ENCODE assay signal across 9 mouse cellular contexts in genomic region chr6:115814104-115814503, GRCm38 (mm10). TPM values are rescaled to one million over a fixed set of nuclear protein-coding genes. Genes with fewer than 3 reads are reported as not detected.
DNase-seq lines count a peak whose midpoint lies in the region; ATAC-seq and TF ChIP-seq lines count a peak whose summit lies in the region.
"Had no signal": no experiment of that assay in that cellular context is flagged by ENCODE, and none has a peak within 500 bp of the region (broad histone marks: within the 10 kb centered on the region; RNA-seq: fewer than 3 reads in every experiment).

No protein-coding gene starts in this region.

- ATAC-seq in heart, embryonic 12.5 days (ENCODE audit: insufficient number of reproducible peaks, low FRiP score), result peak; percentile 52; the same call in 1 of the 2 replicates

- no peak overlapping the region for H3K9ac ChIP-seq in ES-E14 (ENCODE audit: insufficient read depth, low read depth, low read length, poor library complexity, severe bottlenecking)
- no peak overlapping the region; the same call in 1 of the 2 replicates for H3K9ac ChIP-seq in heart, embryonic 12.5 days
- H3K9ac ChIP-seq: limb, embryonic 15.5 days had no signal

- H3K27ac ChIP-seq in ES-E14 (ENCODE audit: insufficient read depth, low read depth, low read length, poor library complexity, severe bottlenecking), result no peak overlapping the region
- H3K27ac ChIP-seq in heart, embryonic 12.5 days (ENCODE audit: poor library complexity, severe bottlenecking), result no peak overlapping the region
- H3K27ac ChIP-seq: limb, embryonic 15.5 days had no signal

- no peak overlapping the region for H3K4me2 ChIP-seq in heart, embryonic 12.5 days
- H3K4me2 ChIP-seq: limb, embryonic 15.5 days had no signal

- WGBS in heart, embryonic 12.5 days, result 29% methylated on average over 4 of the region's 4 CpGs

- no peaks in the 10 kb centered on the region for H3K27me3 ChIP-seq in heart, embryonic 12.5 days (replicated peaks)
- H3K27me3 ChIP-seq: limb, embryonic 15.5 days had no signal

- no peak overlapping the region for H3K4me3 ChIP-seq in ES-E14 (ENCODE audit: insufficient read depth in 1 of 2, low read depth in 1 of 2, low read length in 2 of 2, poor library complexity in 1 of 2, severe bottlenecking in 1 of 2)
- no peak overlapping the region for H3K4me3 ChIP-seq in heart, embryonic 12.5 days
- H3K4me3 ChIP-seq: limb, embryonic 15.5 days had no signal

- in situ Hi-C loops in ES-E14 (cut with MboI; ENCODE audit: low sequenced_read_pairs in 2 of 2, unreplicated experiment in 2 of 2), result no loop called here

- DNase-seq in cerebellum, postnatal 10 days, result peak; percentile 69 to 72
- DNase-seq in cerebellum, adult 8-10 months, result no peak
- DNase-seq in ES-E14 (ENCODE audit: low read depth, low spot score), result peak; percentile 47
- peak; percentile 80 for DNase-seq in embryo, embryonic 10.5 days (ENCODE audit: low spot score)
- peak; percentile 68 to 86 for DNase-seq in kidney, postnatal 36 days
- peak; percentile 58 for DNase-seq in lung, postnatal 14 days
- peak; percentile 51 for DNase-seq in spleen, adult 12 weeks (ENCODE audit: low spot score)

- no peaks in the 10 kb centered on the region for H3K9me3 ChIP-seq in ES-E14 (ENCODE audit: control insufficient read depth, insufficient read depth, low read depth, low read length)
- H3K9me3 ChIP-seq in heart, embryonic 12.5 days (replicated peaks), result no peaks in the 10 kb centered on the region
- H3K9me3 ChIP-seq: limb, embryonic 15.5 days had no signal

- peaks cover 0 to 8% of the 10 kb centered on the region in 2 experiments; a peak in 2 of 4 replicates for H3K4me1 ChIP-seq in ES-E14 (ENCODE audit: control insufficient read depth in 2 of 2, insufficient read depth in 2 of 2, low read length in 2 of 2, poor library complexity in 1 of 2)
- H3K4me1 ChIP-seq in heart, embryonic 12.5 days (replicated peaks), result peaks cover 8% of the 10 kb centered on the region
- H3K4me1 ChIP-seq: limb, embryonic 15.5 days had no signal

- H3K36me3 ChIP-seq in ES-E14 (ENCODE audit: control insufficient read depth, insufficient read depth, low read length, poor library complexity, severe bottlenecking), result no peaks in the 10 kb centered on the region
- H3K36me3 ChIP-seq in heart, embryonic 12.5 days, result no peaks in the 10 kb centered on the region
- H3K36me3 ChIP-seq: limb, embryonic 15.5 days had no signal

TF ChIP-seq in ES-E14, 5 proteins besides CTCF, POLR2A, EP300 and RAD21:
- TF ChIP-seq ZC3H11A (IDR thresholded peaks at IDR 0.05; ENCODE audit: borderline replicate concordance, low read depth, low read length) (no peak), HCFC1 (IDR thresholded peaks at IDR 0.05; ENCODE audit: borderline replicate concordance, insufficient read depth, low read length) (no peak), MAFK (IDR thresholded peaks at IDR 0.05; ENCODE audit: insufficient read depth, low read depth, low read length) (no peak), CHD2 (IDR thresholded peaks at IDR 0.05; ENCODE audit: low read depth, low read length) (no peak), ZNF384 (IDR thresholded peaks at IDR 0.05; ENCODE audit: low read depth, low read length) (no peak)
TF ChIP-seq in ES-E14: peak in this region for 0.

RNA-seq across cellular contexts. Expression of gene Rpl32, which starts 5.6 kb away (rescaled TPM):
- 2,783 and 3,173 TPM in 2 replicates for total RNA-seq in ES-E14 (2012; rRNA removed)
- 1,366 and 1,429 TPM in 2 replicates for polyA plus RNA-seq in heart, embryonic 12.5 days (2016; fragmentation: Nextera tagmentation; extraction: Ambion mirVana)

RNA-seq across cellular contexts. Expression of gene Efcab12, which starts 24.1 kb away (rescaled TPM):
- total RNA-seq in ES-E14 (2012; rRNA removed), result 1.3 and 1.4 TPM in 2 replicates
- 0.54 and 0.83 TPM in 2 replicates for polyA plus RNA-seq in heart, embryonic 12.5 days (2016; fragmentation: Nextera tagmentation; extraction: Ambion mirVana)

RNA-seq across cellular contexts. Expression of gene Mbd4, which starts 39.1 kb away (rescaled TPM):
- 15.1 and 18.8 TPM in 2 replicates for total RNA-seq in ES-E14 (2012; rRNA removed)
- polyA plus RNA-seq in heart, embryonic 12.5 days (2016; fragmentation: Nextera tagmentation; extraction: Ambion mirVana), result 11.0 and 14.2 TPM in 2 replicates

RNA-seq across cellular contexts. Expression of gene Ift122, which starts 39.2 kb away (rescaled TPM):
- total RNA-seq in ES-E14 (2012; rRNA removed), result 8.5 and 10.4 TPM in 2 replicates
- 22.7 and 24.5 TPM in 2 replicates for polyA plus RNA-seq in heart, embryonic 12.5 days (2016; fragmentation: Nextera tagmentation; extraction: Ambion mirVana)

RNA-seq across cellular contexts. Expression of gene Cand2, which starts 39.8 kb away (rescaled TPM):
- total RNA-seq in ES-E14 (2012; rRNA removed), result 10.7 and 10.8 TPM in 2 replicates
- 71.6 and 73.7 TPM in 2 replicates for polyA plus RNA-seq in heart, embryonic 12.5 days (2016; fragmentation: Nextera tagmentation; extraction: Ambion mirVana)
